Mouse (Mus musculus) gastrocnemius, adult 2 months (tissue): ENCODE results near the gene Eprs. TPM values are rescaled to one million over a fixed set of nuclear protein-coding genes. Genes with fewer than 3 reads are reported as not detected.

ENCODE experiments used
- DNase-seq: peaks from one replicate; pipeline ENCODE4 v3.0.0; 2022
- H3K27ac ChIP-seq: fragments of 200-600 bp; 2 replicates; pipeline ENCODE4 v1.8.1; 2022; ENCODE audit warnings: mild to moderate bottlenecking
- H3K4me3 ChIP-seq: fragments of 200-600 bp; 2 replicates; pipeline ENCODE4 v1.8.1; 2022; ENCODE audit warnings: mild to moderate bottlenecking, moderate library complexity
- CTCF ChIP-seq: fragments of 200-600 bp; IDR thresholded peaks from 2 replicates; pipeline ENCODE4 v1.8.1; 2022; ENCODE audit warnings: antibody characterized with exemption, mild to moderate bottlenecking, moderate library complexity
- intact Hi-C: fragments of 180-260 bp; cut with DNase I; formaldehyde crosslinking; loops from one replicate; pipeline ENCODE4 v1.15.1; 2025
- total RNA-seq, 2 experiments: library from RNA; stranded (reverse); gene quantifications; 2 replicates each; pipeline ENCODE4 v1.2.3; 2021

The Eprs gene
- total RNA-seq, 2 experiments from 2014 or later: 134 to 157 TPM

DNA sequence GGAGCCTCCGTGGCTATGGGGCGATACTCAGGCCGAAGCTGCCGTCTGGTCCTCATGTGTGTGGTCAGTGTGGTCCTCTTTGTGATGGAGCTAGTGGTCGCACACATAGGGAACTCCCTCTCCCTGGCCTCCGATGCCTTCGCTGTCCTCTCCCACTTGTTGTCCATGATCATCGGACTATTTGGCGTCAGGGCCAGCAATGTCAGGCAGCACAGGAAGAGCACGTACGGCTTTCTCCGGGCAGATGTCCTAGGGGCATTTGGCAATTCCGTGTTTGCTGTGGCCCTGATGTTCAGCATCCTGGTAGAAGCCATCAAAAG, 69.1 kb downstream of the Eprs start:
- intact Hi-C loops: no loop called here
- H3K27ac ChIP-seq: no peak overlapping the region
- no peak overlapping the region for H3K4me3 ChIP-seq
- no peak for DNase-seq
- no peak for TF ChIP-seq CTCF

DNA sequence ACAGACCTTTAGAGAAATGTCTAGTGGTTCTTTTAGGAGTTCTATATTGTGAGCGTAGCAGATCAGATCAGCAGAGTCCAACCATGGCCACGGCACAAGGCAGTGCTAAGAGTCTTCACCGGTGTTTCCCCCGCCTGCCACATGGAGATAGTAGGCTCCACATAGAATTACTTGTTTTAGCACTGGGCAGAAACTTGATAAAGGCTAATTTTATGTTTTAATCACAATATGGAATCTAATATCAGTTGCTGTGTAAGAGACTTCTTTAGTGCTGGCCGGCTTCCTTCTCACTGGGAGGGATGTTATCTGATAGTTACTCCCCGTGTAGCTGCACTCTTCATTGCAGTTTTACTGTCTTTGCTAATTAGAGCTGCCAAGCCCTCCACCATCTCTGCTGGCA, 70.3 kb downstream of the Eprs start:
- no peak for TF ChIP-seq CTCF
- intact Hi-C loops: no loop called here
- no peak overlapping the region for H3K4me3 ChIP-seq
- no peak for DNase-seq
- H3K27ac ChIP-seq: no peak overlapping the region

DNA sequence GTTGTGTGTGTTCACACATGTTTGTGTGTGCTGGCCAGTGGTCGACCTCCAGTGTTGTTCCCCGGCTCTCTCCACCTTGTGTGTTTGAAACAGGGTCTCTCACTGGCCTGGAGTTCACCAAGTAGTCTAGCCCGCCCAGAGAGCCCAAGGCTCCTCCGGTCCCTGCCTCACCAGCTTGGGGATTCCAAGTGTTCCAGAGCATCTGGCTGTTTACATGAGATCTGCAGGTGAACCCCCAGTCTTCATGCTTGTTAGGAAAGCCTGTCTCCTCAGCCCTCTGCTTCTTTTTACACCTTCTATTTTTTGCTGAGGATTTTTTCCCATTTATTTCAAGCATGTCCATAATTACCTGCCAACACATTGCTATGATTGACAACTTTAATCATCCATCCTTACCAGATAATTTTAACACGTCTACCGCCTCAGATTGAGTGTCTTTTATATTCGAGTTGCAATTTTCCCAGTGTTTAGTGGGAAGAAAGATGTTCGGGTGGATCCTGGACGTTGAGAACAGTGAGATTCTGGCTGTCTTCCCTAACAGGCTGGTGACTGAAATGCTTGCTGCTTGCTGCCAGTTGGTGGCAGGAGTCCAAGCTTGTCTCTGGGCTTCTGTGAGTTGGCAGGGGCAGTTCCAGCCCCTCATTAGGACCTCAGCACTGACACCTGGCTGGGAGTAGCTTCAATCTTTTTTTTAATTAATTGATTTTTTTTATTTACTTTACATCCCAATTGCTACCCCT, 76.2 kb downstream of the Eprs start:
- TF ChIP-seq CTCF: no peak
- Histone ChIP-seq H3K27ac (no peak overlapping the region), H3K4me3 (no peak overlapping the region)
- DNase-seq: peak; percentile 29
- intact Hi-C loops: no loop called here

DNA sequence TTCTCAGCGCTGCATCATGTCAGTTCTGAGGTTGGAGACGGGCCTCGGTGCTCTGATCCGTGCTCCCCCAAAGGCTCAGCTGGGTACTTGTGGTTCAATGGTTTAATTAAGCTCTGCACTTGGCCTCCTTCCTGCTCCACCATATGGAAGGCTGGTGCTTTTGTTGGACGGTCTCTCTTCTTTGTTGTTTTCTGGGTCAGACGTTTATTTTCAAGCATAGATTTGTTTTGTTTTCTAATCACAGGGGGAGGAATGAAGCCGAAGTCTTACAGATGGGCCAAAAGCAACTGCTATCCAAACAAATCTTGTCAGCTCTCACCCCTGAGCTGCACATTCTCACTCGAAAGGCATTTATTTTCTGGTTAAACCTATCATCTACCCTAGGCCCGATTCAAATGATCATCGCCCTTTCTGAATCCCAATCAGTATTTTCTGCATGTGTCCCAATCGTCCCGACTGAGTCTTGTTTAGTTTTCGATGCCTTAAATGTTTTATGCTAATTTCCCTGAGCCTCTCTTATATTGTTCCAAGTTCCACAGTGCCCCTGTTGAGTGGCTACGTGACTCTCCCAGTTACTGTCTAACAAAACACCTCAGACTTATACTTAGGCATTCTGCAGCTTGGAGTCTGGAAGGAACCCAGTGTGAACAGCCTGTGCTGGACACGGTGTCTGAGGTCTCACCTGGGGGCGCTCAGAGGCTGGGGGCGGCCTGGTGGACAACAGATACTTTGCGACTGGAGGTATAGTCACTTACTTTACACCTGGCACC, 79.0 kb downstream of the Eprs start:
- no peak overlapping the region for H3K27ac ChIP-seq
- intact Hi-C loops: no loop called here
- no peak for TF ChIP-seq CTCF
- DNase-seq: no peak
- no peak overlapping the region for H3K4me3 ChIP-seq

DNA sequence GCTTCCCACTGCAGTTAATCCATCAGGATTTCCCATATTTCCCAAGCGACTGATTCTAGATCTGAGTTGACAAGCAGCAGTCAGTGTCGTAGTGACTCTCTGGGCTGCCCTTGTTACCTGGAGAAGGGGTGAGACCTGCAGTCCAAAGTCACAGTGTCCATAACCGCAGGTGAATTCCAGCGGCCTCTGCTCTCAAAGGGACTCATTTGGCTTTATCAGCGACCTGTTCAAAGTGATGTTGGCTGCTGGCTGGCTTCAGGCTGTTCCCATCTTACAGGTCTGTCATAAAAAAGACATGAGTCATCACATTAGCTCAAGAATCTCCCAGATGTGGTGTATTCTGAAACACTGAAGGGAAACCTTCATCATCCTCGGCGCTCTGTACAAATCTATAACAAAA, 86.1 kb downstream of the Eprs start:
- intact Hi-C loops: no loop called here
- Histone ChIP-seq H3K27ac (no peak overlapping the region), H3K4me3 (no peak overlapping the region)
- no peak for DNase-seq
- TF ChIP-seq CTCF: no peak

DNA sequence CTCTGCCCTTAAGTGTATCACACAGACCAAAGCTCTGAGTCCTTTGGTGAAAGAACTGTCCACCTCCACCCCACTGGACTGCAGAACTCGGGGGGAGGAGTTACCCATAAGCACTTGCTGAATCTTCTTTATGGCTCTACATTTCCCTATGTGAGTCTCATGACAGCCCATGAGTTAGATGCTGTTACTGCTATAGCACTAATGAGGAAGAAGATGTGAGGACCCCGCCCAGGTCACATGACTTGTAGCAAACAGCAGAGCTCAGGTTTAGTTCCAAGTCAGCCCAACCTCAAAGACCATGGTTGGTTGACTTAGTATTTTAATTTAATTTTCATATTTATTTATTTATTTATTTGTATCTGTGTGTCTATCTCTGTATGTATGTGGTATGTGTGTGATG, 86.9 kb downstream of the Eprs start:
- no peak for TF ChIP-seq CTCF
- no peak for DNase-seq
- intact Hi-C loops: no loop called here
- H3K4me3 ChIP-seq: no peak overlapping the region
- H3K27ac ChIP-seq: no peak overlapping the region

DNA sequence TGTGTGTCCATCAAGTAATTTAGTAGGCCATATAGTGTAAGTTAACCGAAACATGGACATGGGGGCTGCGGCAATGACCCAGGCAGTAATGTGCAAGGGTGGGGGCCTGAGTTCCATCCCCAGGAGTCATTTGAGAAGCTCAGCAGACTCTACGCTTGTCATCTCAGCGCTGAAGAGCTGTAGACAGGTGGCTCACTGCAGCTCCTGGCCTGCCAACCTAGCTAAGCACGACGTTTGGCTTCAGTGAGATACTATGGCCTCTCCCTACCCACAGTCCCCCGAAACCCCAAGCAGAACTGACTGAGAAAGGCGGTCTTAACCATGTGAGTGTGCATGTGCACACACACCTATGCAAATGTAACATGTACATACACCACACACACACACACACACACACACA, 88.2 kb downstream of the Eprs start:
- Histone ChIP-seq H3K27ac (no peak overlapping the region), H3K4me3 (no peak overlapping the region)
- DNase-seq: peak; percentile 37
- intact Hi-C loops: no loop called here
- no peak for TF ChIP-seq CTCF

DNA sequence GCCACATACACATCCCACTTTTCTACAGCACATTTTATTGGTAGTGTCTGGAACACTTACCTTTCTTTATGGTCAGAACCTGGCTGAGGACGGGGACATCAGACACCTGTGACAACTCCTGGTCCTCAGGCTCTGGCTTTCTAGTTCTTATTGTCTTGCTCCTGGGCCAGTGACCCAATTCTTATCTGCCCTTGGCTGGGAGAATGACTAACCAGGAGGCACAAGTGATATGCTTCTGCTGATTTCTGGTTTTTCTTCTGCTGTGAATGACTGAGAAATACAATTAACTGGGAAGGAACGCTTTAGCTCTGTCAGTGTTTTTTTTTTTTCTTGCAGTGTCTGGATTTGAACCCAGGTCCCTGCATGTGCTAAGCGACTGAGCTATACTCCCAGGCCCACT, 88.7 kb downstream of the Eprs start:
- intact Hi-C loops: no loop called here
- Histone ChIP-seq H3K4me3 (no peak overlapping the region), H3K27ac (no peak overlapping the region)
- no peak for TF ChIP-seq CTCF
- no peak for DNase-seq

DNA sequence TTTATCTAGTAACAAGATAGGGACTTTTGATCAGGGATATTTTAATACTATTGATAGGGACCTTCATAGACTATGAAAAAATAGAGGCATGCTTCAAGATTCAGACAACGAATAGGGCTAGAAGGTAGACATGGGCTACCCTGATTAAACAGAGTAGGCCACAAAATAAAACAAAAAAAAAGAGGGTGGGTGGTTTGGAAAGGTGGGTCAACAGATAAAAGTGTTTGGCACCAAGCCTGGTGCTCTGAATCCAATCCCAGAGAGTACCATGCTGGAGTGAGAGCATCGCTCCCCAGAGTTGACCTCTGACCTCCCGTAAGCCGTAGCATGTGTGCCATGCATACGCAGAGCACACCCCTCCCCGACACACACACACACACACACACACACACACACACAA, 89.6 kb downstream of the Eprs start:
- no peak overlapping the region for H3K27ac ChIP-seq
- no peak for DNase-seq
- no peak for TF ChIP-seq CTCF
- intact Hi-C loops: no loop called here
- H3K4me3 ChIP-seq: no peak overlapping the region

DNA sequence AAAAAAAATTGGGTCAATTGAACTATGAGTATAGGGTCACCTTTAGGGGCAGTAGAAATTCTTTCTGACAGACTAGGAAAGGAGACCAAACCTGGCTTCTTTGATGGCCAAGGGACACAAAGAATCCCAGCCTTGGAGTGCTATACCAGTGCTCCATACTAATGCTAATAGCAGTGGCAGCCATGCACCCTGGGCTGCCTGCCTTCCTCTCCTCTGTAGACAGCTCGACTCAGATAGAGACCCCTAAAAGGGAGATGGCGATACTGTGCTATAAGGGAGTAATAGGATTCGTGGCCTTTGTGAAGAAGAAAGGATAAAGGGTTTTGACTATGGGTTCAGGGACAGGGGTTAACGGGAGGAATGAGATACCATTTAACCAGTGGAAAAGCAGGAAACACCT, 91.3 kb downstream of the Eprs start:
- TF ChIP-seq CTCF: no peak
- H3K27ac ChIP-seq: no peak overlapping the region
- peak overlapping the region; percentile 66 for H3K4me3 ChIP-seq
- intact Hi-C loops: no loop called here
- no peak for DNase-seq

DNA sequence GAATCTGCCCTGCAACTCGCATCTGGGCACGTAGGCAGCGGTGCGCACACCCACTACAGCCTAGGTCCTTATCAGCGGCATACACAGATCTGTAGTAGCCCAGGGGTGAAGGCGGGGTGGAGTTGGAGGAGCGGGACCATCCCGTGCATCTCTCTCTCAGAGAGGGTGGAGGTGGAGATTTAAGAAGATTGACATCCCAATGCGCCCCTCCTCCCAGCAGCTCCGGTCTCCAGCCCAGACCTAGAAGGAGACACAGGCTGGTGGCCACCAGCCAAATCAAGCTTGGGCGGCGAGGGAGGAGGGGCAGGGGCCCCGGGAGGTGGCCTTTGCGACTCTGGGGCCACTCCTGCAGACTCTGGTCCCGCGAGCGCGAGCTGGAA, 91.7 kb downstream of the Eprs start, which contains the start of gene Slc30a10:
Gene Slc30a10, plus strand, starts transcription at position 274 of the 380 bp plus-strand sequence.
- Histone ChIP-seq H3K4me3 (peak within 1 kb of the TSS; percentile 66), H3K27ac (no peak within 1 kb of the TSS)
- DNase-seq: peak; percentile 44
- TF ChIP-seq CTCF: no peak
- intact Hi-C loops: no loop called here

DNA sequence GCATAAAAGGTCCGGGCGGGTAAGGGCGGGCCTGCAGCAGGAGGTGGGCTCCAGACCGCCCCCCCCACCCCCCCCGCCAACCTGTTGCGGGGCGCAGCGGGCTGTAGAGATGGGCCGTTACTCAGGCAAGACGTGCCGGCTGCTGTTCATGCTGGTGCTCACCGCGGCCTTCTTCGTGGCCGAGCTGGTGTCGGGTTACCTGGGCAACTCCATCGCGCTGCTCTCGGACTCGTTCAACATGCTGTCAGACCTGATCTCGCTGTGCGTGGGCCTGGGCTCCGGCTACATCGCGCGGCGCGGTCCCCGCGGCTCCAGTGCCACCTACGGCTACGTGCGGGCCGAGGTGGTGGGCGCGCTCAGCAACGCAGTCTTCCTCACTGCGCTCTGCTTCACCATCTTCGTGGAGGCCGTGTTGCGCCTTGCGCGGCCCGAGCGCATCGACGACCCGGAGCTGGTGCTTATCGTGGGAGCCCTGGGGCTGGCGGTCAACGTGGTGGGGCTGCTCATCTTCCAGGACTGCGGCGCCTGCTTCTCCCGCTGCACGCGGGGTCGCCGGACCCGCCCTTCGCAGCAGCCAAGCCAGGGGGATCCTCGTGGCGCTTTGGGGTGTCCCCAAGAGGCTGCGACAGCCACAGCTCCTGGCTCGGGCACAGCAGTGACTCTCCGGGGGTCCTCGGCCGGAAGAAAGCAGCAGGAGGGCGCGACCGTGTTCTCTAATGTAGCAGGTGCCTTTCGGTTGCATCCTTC, 92.3 kb downstream of the Eprs start:
- Histone ChIP-seq H3K4me3 (peak overlapping the region; percentile 66), H3K27ac (no peak overlapping the region)
- intact Hi-C loops: no loop called here
- TF ChIP-seq CTCF: no peak
- DNase-seq: peak; percentile 54

DNA sequence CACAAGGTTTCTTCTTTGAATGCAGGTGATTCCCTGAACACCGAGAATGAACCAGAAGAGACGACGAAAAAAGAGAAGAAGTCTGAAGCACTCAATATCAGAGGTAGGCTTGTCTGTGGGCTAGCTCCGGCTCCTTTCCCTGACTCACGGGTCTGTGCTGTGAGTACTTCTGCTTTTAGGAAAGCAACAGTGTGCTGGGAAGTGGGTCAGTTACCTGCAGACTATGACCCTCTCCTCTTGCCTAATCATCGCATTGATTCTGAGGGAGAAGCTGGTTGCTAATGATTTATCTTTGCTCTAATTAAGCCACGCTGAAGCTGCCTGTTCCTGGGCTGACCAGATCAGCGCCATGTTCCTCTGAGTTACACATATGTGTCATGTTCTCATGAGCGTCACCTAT, 93.5 kb downstream of the Eprs start:
- TF ChIP-seq CTCF: no peak
- DNase-seq: no peak
- no peak overlapping the region for H3K4me3 ChIP-seq
- no peak overlapping the region for H3K27ac ChIP-seq
- intact Hi-C loops: no loop called here
